Mouse (Mus musculus) lung, adult 2 months (tissue): ENCODE measurements around the gene Epn3.

Experiments used
- CTCF ChIP-seq: fragments of 200-500 bp; IDR thresholded peaks from 2 replicates; pipeline ENCODE4 v1.5.1; 2011; ENCODE audit warnings: mild to moderate bottlenecking, low read length, control low read depth; ENCODE audit not compliant: insufficient read depth
- POLR2A ChIP-seq: fragments of 200-500 bp; IDR thresholded peaks from 2 replicates; pipeline ENCODE4 v1.6.1; 2011; ENCODE audit warnings: low read depth, mild to moderate bottlenecking, control low read depth, low read length, borderline replicate concordance; ENCODE audit errors: extremely low read depth

- no peak for TF ChIP-seq CTCF
- TF ChIP-seq POLR2A: no peak
Observed at GRCm38 (mm10) chr11:94444829-94445228, 54.9 kb downstream of the Epn3 start.
